Mouse (Mus musculus) kidney, postnatal 14 days (tissue): ENCODE results near the gene Sprr2b.
"Not testable (repeated sequence)": the region's sequence is repeated elsewhere in the genome, so short reads cannot be mapped to it uniquely, and the experiment has no call there.

ENCODE experiments used
- DNase-seq: peaks from one replicate; pipeline ENCODE4 v3.0.0; 2022; ENCODE audit warnings: mixed read lengths

Sprr2b gene

DNA sequence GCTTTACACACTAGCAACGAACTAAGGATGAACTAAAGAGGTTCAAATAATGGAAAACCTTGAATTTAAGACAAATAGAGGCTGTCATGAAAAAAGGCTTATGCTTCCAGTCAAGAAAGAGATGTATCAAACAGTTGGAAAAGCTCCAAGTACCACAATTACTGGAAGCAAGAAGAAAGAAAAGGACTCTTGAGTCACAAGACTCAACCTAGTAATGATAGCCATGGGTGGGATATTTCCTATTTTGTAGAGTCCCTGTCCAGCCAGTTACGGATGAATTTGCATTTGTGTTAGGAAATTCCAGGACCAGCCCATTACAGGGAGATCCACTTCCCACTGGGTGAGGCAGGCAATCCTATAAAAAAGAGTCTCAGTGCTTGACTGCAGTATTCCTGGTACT is at the start of gene Sprr2b:
Gene Sprr2b (plus strand): TSS at position 301 of the 400 bp plus-strand sequence.
- no peak for DNase-seq

DNA sequence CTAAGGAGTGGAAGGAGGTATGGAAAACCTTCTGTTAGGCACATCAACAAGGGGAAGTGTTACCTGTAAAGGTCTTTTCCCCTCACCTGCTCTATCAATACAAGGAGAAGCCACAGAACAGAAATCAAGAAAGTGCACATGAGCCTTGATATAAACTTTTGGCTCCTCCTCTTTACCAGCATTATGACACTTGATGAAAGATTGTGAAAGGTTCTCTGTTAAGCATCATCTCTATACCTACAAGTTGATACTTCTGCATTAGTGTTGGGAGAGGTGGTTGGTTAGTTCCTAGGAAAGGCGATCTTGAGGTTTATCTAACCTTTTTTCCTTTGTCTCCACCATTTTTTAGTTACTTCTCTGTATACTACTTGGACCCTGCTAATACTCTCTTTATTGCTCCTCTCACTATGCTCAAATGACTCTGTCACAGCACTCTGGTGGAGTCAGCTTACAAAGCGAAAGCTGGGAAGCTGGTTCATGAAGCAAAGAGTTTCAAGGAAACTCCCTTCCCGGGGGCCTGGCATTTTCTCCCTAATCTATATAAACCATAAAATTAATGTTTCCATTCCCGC is 44.9 kb upstream of the Sprr2b start:
- not testable (repeated sequence) for DNase-seq

DNA sequence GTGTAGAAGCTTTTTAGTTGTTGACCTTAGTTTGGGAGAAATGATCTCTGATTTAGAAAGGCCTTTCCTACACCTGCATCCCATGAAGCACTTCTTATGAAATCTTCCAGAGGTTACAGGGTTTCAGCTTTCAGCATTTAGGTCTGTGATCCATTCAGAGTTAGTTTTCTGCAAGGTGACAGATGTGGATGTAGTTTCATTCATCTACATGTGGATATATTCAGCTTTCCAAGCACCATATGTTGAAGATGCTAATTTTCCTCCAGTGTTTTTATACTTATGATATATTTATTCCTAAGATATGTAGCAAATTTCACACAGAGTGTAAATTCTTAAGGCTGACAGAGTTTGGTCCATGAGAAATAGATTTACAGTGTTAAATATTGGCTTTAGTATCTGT is 42.9 kb upstream of the Sprr2b start:
- DNase-seq, result not testable (repeated sequence)

DNA sequence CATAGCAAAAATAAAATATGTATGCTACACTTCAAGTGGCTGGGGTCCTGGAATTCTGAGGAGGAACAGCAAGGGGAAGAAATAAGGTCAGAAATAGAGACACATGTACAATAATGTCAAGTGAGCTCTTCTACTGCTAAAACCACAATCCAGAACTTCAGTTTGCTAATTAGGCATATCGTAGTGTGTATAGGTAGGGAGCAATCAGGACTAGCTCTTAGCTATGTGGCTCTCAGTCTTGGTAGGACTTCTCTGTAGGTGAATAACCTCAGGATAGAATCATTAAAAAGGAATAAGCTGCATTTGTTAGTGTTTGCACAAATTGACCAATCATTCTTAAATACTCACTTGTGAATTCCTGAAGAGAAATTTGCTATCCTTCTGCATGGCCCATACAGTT is 42.4 kb upstream of the Sprr2b start:
- DNase-seq, result not testable (repeated sequence)

DNA sequence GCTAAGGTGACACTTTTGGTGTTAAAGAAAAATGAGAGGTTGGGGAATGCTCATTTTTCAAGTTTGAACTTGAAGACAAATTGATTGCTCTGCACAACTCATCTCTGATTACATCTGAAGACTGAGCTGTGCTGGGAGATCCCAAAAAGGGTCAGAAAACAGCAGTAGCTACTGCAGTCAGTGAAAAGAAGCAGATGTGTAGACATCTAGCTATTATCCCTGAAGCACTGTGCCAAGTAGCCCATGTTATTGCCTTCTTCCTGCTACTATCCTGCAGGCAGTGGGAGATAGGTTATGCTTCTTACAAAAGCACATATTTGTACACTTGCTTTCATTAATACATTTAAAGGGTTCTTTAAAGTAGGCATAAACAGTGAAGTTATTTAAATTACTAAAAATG is 36.8 kb upstream of the Sprr2b start:
- not testable (repeated sequence) for DNase-seq

DNA sequence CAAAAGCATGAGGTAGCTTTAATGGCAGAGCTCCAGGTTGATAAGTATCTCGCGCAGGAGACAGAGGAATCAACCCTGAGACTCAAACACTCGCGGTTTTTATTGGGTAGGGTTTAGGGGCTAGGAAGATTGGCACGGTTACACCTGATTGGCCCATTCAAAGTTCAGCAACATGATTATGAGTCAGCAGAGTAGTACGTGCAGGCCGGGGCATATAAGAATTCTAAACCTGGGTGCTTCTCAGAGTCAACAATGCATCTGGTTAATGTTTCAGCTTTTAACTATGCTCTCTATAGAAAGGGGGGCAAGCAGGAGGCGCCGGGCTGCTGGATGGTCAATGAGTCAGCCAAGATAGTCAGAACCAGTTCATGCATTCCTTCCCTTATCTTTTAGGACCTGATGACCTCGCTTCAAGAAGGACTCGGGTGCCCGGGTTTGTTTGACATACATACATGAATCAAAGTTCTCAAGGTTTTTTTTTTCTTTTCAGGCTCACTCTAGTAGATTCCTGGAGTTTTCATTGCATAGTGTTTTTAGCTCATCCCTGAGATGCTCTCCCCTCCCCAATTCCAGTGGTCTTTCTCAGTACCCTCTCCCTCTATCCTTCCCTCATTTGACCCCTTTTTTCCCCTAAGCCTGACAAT is 35.3 kb upstream of the Sprr2b start:
- not testable (repeated sequence) for DNase-seq

DNA sequence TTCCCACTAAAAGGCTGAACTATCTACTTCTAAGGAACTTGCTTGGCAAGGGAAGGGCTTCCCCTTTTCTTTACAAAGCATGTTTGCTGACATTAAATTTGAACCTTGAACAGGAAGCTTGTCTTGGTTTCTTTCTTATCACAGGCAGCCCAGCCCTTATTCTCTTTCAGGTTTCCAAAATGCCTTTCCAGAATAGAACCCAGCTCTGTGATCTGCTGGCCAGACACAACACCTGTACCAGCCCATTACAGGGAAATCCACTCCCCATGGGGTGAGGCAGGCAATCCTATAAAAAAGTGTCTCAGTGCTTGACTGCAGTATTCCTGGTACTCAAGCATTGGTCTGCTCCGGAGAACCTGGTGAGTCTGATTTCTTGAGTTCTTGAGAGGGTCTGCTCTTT is 31.3 kb upstream of the Sprr2b start, which contains the start of gene Sprr2a3:
Gene Sprr2a3 (plus strand): TSS at position 317 of the 400 bp plus-strand sequence.
- not testable (repeated sequence) for DNase-seq

DNA sequence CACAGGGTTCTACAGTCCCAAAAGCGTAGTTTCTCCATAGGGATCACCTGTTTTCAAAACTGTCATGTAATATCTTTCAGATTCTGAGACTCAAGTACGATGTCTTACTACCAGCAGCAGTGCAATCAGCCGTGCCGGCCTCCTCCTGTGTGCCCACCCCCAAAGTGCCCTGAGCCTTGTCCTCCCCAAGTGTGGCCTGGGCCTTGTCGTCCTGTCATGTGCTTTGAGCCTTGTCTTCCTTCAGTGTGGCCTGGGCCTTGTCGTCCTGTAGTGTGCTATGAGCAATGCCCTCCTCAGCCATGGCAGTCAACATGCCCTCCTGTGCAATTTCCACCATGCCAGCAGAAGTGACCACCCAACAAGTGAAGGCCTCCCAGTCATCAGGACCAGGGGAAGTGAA is 27.9 kb upstream of the Sprr2b start:
- not testable (repeated sequence) for DNase-seq

DNA sequence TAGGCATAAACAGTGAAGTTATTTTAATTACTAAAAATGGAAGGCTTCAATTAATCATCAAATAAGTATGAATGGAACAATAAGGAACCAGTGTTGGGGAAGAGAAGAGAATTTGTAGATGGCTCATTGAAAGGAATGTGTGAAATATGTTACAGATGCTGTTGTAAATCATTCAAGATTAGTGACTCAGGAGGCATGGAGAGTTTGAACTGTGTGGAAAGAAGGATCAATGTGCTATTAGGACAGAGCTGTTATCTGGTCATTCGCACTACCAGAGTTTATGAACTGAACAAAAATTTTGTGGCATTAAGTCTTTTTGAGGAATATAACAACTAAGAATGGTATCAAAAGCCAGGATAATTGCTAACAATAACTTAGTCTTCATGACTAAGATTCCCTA is 9.0 kb upstream of the Sprr2b start:
- no peak for DNase-seq

DNA sequence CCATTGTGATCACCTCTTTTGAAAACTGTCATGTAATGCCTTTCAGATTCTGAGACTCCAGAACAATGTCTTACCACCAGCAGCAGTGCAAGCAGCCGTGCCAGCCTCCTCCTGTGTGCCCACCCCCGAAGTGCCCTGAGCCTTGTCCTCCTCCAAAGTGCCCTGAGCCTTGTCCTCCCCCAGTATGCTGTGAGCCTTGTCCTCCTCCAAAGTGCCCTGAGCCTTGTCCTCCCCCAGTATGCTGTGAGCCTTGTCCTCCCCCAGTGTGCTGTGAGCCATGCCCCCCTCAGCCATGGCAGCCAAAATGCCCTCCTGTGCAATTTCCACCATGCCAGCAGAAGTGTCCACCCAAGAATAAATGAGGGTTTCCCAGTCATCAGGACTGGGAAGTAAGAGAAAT is 964 bp downstream of the Sprr2b start:
- no peak for DNase-seq

DNA sequence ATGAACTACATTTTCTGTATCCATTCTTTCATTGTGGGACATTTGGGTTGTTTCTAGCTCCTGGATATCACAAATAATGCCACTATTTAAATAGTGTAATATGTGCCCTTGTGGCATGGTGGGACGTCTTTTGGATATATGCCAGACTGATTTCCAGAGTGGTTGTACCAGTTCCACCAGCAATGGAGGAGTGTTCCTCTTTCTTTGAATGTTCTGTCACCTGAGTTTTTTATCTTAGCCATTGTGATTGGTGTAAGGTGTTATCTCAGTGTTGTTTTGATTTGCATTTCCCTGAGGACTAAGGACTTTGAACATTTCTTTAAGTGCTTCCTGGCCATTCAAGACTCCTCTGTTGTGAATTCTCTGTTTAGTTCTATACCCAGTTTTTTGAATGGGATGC is 19.9 kb downstream of the Sprr2b start:
- DNase-seq, result no peak

DNA sequence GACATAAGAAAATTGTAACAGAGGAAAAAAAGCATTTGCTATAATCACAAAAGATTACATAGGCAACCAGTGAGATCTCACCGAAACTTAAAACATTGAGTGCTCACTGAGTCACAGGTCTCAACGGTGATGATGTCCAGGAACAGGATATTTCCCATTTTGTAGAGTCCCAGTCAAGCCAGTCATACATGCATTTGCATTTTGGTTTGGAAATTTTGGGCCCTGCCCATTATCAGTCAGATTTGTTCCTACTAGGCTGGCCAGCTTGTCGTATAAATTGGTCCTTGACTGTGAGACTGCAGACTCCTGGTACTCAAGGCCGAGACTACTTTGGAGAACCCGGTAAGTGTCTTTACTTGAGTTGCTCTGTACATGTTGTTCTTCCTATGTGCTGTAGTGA is 22.4 kb downstream of the Sprr2b start, which contains the start of gene Sprr2d:
Gene Sprr2d (plus strand): TSS at position 301 of the 400 bp plus-strand sequence.
- DNase-seq, result no peak

DNA sequence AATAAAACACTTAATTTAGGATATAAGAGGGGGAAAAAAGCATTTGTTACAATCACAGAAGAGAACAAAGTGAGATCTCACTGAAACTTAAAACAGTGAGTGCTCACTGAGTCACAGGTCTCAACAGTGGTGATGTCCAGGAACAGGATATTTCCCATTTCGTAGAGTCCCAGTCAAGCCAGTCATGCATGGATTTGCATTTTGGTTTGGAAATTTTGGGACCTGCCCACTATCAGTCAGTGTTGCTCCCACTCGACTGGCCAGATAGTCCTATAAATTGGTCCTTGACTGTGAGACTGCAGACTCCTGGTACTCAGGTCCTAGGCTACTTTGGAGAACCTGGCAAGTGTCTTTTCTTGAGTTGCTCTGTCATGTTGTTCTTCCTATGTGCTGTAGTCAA is 35.4 kb downstream of the Sprr2b start, which contains the start of gene Sprr2e:
Gene Sprr2e (plus strand): TSS at position 301 of the 400 bp plus-strand sequence.
- DNase-seq, result no peak

DNA sequence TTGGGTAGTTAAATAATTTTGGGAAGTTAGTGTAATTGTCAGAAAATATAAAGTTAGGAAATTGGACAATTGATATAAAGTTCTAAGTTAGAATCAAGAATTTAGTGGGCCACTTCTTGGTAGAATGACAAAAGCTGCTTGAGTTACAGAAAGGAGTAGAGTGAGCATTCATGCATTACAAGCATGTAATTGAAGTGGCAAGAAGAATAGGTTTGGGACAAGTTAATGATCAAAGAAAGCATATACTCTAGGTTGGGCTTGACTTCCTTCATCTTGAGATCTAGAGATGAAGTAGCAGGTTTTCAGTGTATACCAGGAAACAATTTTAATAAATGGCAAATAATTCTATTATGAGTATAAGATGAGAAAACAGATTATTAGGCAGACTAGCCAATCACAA is 45.2 kb downstream of the Sprr2b start:
- no peak for DNase-seq

DNA sequence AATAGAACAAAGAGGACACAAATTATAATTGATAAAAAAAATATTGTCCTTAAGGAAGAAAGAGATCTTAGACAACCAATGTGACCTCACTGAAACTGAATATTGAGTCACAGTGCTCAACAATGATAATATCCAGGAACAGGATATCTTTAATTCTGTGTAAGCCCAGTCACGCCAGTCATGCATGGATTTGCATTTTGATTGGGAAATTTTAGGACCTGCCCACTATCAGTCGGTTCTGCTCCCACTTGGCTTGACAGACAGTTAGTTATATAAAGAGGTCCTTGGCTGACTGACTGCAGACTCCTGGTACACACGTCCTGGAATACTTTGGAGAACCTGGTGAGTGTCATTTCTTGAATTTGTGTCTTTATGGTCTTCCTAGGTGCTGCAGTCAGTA is 48.5 kb downstream of the Sprr2b start, which contains the start of gene Sprr2f:
Gene Sprr2f (plus strand): TSS at position 301 of the 400 bp plus-strand sequence.
- DNase-seq, result no peak
